Mouse (Mus musculus): ENCODE results near the gene Agap2.

Gene Agap2

GRCm38 (mm10) chr10:127075080-127075479 is at the start of gene Agap2:
Gene Agap2, plus strand, starts transcription at chr10:127075284.
- in situ Hi-C loops (cut with MboI, MseI) = loop anchor here (5.0 to 10.0 kb wide), 2 partner anchors 37 to 1300 kb away; partner anchors contain the start of gene Ankrd52

- in situ Hi-C loops (cut with MboI, MseI) = loop anchor here (25.0 kb wide), 1 partner anchor 1882 kb away; the partner anchor contains the start of genes Bloc1s1, Cd63 and Rdh5
These were observed 44.5 kb upstream of the Agap2 start, which contains the start of gene Tsfm for GRCm38 (mm10) chr10:127030336-127031296. Gene Tsfm, minus strand, starts transcription at chr10:127030840.

GRCm38 (mm10) chr10:127033301-127033741 is 41.8 kb upstream of the Agap2 start:
- in situ Hi-C loops (cut with MboI, MseI) = loop anchor here (25.0 kb wide), 1 partner anchor 1879 kb away; the partner anchor contains the start of genes Bloc1s1, Cd63 and Rdh5

- in situ Hi-C loops (cut with MboI, MseI) = loop anchor here (25.0 kb wide), 1 partner anchor 1876 kb away; the partner anchor contains the start of genes Bloc1s1, Cd63 and Rdh5
These were observed 38.8 kb upstream of the Agap2 start for GRCm38 (mm10) chr10:127036273-127036672.

GRCm38 (mm10) chr10:127037641-127038040 is 37.4 kb upstream of the Agap2 start:
- in situ Hi-C loops (cut with MboI, MseI) = loop anchor here (25.0 kb wide), 1 partner anchor 1875 kb away; the partner anchor contains the start of genes Bloc1s1, Cd63 and Rdh5

GRCm38 (mm10) chr10:127040569-127041214 is 34.4 kb upstream of the Agap2 start:
- in situ Hi-C loops (cut with MboI, MseI) = loop anchor here (10.0 to 25.0 kb wide), 2 partner anchors 634 to 1872 kb away; partner anchors contain the start of genes Bloc1s1, Cd63 and Rdh5

- in situ Hi-C loops (cut with MboI, MseI) = loop anchor here (10.0 to 25.0 kb wide), 2 partner anchors 633 to 1871 kb away; partner anchors contain the start of genes Bloc1s1, Cd63 and Rdh5
These were observed 33.8 kb upstream of the Agap2 start, which contains the start of the genes Mettl1 and Eef1akmt3 for GRCm38 (mm10) chr10:127041274-127041766. Gene Mettl1, plus strand, starts transcription at chr10:127041414. Gene Eef1akmt3, minus strand, starts transcription at chr10:127041513.

GRCm38 (mm10) chr10:127041774-127042338 is 33.2 kb upstream of the Agap2 start:
- in situ Hi-C loops (cut with MboI, MseI) = loop anchor here (10.0 to 25.0 kb wide), 2 partner anchors 633 to 1870 kb away; partner anchors contain the start of genes Bloc1s1, Cd63 and Rdh5

- in situ Hi-C loops (cut with MboI, MseI) = loop anchor here (10.0 to 25.0 kb wide), 2 partner anchors 632 to 1870 kb away; partner anchors contain the start of genes Bloc1s1, Cd63 and Rdh5
These were observed 32.5 kb upstream of the Agap2 start for GRCm38 (mm10) chr10:127042468-127043115.

- in situ Hi-C loops (cut with MboI, MseI) = loop anchor here (10.0 to 25.0 kb wide), 2 partner anchors 632 to 1869 kb away; partner anchors contain the start of genes Bloc1s1, Cd63 and Rdh5
These were observed 31.9 kb upstream of the Agap2 start for GRCm38 (mm10) chr10:127043187-127043586.

- in situ Hi-C loops (cut with MboI, MseI) = loop anchor here (10.0 to 25.0 kb wide), 2 partner anchors 627 to 1864 kb away; partner anchors contain the start of genes Bloc1s1, Cd63 and Rdh5
These were observed 27.1 kb upstream of the Agap2 start, which contains the start of gene Cyp27b1 for GRCm38 (mm10) chr10:127047954-127048353. Gene Cyp27b1, plus strand, starts transcription at chr10:127048250.

- in situ Hi-C loops (cut with MboI, MseI) = loop anchor here (10.0 to 25.0 kb wide), 2 partner anchors 626 to 1864 kb away; partner anchors contain the start of genes Bloc1s1, Cd63 and Rdh5
These were observed 26.3 kb upstream of the Agap2 start for GRCm38 (mm10) chr10:127048608-127049394.

GRCm38 (mm10) chr10:127049395-127050118 is 25.5 kb upstream of the Agap2 start:
- in situ Hi-C loops (cut with MboI, MseI) = loop anchor here (10.0 to 25.0 kb wide), 2 partner anchors 625 to 1863 kb away; partner anchors contain the start of genes Bloc1s1, Cd63 and Rdh5

- in situ Hi-C loops (cut with MboI, MseI) = no loop called here
These were observed 25.0 kb upstream of the Agap2 start for GRCm38 (mm10) chr10:127050119-127050474.

GRCm38 (mm10) chr10:127054646-127055045 is 20.4 kb upstream of the Agap2 start:
- in situ Hi-C loops (cut with MboI, MseI) = no loop called here

- in situ Hi-C loops (cut with MboI, MseI) = no loop called here
These were observed 19.7 kb upstream of the Agap2 start for GRCm38 (mm10) chr10:127055406-127055805.

GRCm38 (mm10) chr10:127056490-127056889 is 18.6 kb upstream of the Agap2 start:
- in situ Hi-C loops (cut with MboI, MseI) = no loop called here

GRCm38 (mm10) chr10:127058161-127058560 is 16.9 kb upstream of the Agap2 start:
- in situ Hi-C loops (cut with MboI, MseI) = no loop called here

All from T-helper 2 cell (primary cell).